Mouse (Mus musculus) right cerebral cortex, adult 18-20 months (tissue): ENCODE results near the gene Dstn.

Experiments
- DNase-seq: peaks from one replicate; pipeline ENCODE4 v3.0.0; 2022; ENCODE audit warnings: mixed read lengths

Dstn gene

GRCm38 (mm10) chr2:143914760-143915599 is at the start of gene Dstn:
Gene Dstn (plus strand): TSS chr2:143915320.
- peak; percentile 95 for DNase-seq

GRCm38 (mm10) chr2:143867326-143867725 is 47.8 kb upstream of the Dstn start:
- peak; percentile 84 for DNase-seq

DNA sequence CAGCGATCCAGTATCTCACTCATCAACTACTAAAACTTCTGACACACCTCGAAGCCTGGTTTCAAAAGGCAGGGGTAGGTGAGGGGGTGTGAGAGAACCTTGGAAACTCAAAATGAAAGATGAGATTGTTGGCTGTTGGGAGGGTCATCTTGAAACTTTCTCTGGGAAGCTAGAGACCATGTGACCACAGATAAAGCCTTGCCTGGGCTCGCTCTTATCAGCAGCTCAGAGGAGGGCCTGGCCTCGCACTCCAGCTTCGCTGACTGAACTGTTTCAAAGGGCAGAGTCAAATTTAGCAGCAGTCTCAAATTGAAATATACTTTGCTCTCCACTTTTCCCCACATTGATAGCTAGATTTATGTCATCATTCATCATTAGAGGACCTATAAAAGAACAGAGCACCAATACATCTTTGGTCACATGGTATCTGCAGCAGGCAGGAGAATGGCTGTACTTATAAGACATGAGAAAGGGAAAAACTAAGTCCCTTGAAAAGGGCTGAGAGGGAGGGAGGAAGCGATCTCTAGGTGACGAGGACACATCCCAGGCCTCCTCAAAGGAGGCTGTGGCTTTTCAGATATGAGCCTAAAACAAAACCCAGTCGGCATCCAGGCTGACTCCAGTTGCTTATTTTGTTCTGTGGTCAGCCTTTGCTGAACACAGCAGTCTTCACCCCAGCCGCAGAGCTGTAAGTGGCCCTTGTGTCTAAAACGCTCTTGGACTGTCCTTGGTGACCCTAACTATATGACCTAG is 44.0 kb upstream of the Dstn start:
- no peak for DNase-seq

DNA sequence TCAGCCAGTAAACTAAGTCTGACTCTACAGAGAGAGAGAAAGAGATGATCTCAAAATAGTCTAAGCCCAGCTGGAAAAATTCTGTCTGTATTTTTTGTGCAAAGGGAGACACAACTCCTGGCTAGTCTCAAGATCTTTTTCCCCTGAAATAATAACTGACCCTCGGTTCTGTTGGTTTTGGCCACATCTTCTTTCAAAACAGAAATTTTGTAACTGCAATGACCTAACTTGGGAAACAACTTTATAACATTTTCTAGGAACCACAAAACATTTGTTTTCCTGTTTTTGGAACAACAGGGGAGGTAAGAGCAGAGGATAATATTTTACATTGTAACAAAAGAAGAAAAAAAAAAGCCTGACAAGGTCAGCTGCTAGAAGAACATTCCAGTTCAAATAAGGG is 39.1 kb upstream of the Dstn start:
- no peak for DNase-seq

DNA sequence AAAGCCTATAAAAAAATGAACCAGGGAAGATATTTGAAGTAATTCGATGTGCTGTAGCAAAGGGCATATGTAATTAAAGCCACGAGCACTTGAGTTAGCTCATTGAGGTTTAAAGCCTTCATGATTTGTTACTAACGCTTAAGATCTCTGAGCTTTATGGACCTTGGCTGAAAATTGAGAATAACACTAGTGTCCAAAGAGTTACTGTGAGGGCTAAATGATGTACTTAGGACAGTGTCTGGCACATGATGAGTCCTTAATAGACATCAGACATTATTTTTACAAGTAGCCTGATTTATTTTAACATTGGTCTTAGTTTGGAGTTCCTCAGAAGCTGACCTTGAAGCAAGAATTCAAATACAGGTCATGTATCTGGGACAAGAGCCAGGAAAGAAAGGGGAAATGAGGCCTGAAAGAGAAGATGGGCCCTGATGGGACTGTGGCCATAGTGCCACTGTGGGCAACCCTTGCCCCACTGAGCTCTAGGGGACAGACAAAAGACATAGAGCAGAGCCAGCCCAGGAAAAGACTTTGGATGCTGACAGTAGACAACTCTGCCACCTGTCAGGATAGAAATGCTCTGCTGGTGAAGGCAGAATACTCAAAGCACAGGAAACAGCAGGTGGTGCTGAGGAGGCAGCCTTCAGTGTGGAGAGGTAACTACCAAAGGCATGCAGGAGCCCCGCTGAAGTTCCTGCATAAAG is 38.0 kb upstream of the Dstn start:
- no peak for DNase-seq

- no peak for DNase-seq
These were observed 35.8 kb upstream of the Dstn start for GRCm38 (mm10) chr2:143879311-143879710.

- DNase-seq: peak; percentile 62
These were observed 33.1 kb upstream of the Dstn start for GRCm38 (mm10) chr2:143882002-143882401.

- DNase-seq: no peak
These were observed 32.4 kb upstream of the Dstn start for GRCm38 (mm10) chr2:143882606-143883288.

DNA sequence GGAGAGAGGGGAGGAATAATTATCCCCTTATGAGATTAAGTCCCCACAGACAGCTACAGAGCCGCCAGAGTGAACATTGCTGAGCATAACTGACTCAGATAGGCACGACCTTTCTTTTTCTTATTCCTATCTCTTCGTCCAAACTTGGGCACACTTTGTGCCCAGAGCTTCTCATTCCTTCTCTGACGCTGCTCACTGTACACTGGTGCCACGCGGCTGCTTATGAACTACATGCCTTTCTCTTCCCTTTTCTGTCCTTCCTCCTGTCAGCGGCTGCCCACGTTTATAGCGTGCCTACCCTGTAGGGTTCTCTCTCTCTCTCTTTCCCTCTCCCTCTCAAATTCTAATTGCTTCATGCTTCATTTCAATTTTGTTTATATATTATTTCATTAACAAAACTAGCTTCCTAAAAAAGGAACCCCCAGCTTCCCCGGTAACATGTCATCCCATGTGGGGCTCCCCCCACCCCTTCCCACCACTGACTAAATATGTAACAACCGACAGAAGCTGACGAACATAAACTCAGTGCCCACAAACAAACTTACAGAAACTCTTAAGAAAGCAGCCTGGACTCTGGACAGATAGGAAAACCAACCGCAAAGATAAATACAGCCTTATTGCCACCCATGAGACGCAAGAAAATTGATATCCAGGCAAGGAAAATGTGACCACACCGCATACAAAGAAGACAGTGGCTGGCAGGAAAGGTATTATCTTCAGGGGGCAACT is 25.8 kb upstream of the Dstn start:
- no peak for DNase-seq

- no peak for DNase-seq
These were observed 25.2 kb upstream of the Dstn start for GRCm38 (mm10) chr2:143889860-143890433.

DNA sequence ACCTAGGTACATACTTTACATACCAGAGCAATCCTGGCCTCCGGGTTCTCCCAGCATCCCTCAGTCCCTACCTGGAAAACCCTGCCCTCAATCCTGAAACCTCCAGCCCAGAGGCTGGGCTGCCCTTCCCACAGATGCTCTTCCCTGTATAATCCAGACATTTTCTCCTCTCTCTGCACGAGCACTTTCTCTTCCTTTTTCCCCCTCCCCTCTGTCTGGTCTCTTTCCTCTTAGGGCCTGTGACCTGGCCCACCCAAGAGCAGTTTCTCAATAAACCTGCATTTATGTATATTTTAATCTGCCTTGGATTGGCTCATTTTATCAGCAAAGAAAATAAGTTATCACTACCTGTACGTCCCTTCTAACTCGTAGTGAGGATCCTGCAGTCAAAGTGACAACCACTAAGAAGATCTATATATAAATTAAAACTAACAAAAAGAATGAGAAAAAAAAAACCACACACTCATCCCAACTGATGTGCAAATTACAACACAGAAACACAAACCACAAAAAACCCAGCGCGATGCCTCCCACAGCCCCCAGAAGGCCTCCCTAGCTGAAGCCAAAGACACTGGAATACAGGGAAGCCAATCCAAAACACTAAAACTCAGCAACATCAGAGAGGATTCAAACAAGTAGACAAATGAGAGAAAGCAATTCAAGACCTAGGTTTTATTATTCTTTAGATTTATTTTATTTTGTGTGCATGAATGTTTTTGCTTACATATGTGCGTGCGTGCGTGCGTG is 23.6 kb upstream of the Dstn start:
- no peak for DNase-seq

DNA sequence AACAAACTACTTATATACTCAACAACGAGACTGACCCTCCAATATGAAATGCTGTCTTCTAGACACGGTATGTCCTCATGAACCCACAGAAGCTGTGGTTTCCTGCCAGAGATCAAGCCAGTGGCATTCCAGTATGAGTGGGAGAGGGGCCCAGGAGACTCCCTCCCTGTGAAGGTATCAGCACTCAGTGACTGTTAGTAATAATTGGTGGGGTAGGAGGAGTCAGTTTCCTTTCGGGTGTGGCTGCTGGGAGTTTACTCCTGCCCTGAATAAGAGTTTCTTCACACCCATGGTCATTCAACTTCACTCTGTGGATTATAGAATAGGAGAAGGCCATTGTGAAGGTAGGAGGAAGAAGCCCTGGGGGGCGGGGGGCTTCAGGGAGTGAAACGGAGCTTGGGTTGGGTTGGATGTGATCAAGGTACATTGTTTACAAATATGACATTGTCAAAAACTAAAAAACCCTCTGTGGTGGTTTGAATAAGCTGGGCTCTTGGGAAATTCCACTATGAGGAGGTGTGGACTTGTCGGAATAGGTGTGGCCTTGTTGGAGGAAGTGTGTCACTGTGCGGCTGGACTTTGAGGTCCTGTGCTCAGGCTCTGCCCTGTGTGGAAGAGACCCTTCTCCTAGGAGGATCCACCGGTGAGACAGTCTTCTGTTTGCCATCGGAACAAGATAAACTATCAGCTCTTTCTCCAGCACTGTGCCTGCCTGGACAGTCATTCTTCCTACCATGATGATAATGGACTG is 15.5 kb upstream of the Dstn start:
- no peak for DNase-seq

DNA sequence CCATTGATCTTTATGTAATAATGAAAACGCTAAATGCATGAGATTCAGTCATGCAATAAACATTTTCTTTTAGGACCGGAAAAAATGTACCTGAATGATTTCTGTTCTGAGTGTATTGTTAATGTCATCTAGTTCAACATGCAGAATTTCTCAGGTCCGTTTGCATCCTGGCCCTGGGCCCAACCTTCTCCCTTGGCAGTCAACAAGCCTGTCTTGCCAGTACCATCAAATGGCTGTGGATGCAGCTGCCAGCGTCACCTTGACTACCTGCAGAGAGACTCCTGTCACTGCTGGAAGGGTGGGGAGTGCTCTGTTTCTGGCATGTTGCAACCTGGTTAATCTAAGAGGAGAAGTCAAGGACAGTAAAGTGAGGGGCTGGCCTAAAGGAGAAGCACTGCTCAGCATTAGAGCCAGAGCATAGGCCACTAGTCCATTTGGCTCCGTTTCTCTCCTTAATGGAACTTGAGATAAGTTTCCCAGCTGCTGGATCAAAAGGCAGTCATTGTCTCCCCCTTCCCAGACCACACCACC is 14.2 kb upstream of the Dstn start:
- DNase-seq: no peak

DNA sequence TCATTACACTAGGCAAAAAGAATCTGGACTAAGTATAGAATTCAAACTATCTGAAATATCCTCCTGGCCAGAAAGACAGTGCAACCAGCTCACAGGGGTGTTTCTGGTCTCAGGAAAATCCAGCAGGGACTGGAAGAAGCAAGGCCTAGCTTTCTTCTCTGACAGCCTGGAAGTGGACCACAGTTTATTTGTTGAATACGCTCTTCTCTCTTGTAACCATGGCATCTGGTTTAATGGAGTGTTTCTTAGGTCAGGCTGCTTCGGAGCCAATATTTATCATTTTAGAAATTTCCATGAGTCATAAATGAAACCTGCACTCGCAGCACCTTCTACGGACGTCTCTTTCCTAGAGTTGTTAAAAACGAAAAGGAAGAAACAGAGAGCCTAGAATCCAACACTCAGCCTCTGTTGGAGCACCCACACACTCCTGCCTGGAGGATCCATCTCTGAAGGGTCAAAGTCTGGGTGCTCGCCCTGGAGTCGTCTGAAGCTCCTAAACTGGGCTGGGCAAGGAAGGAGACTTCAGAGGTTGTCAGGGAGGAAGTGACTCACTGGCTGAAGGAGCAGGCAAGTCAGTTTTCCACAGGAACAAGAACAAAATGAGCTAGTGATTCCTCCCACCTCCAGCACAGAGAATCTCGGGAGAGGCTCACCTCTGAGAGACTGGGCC is 11.6 kb upstream of the Dstn start:
- no peak for DNase-seq

GRCm38 (mm10) chr2:143904896-143905295 is 10.2 kb upstream of the Dstn start:
- no peak for DNase-seq

- no peak for DNase-seq
These were observed 5.9 kb upstream of the Dstn start for GRCm38 (mm10) chr2:143909230-143909629.

DNA sequence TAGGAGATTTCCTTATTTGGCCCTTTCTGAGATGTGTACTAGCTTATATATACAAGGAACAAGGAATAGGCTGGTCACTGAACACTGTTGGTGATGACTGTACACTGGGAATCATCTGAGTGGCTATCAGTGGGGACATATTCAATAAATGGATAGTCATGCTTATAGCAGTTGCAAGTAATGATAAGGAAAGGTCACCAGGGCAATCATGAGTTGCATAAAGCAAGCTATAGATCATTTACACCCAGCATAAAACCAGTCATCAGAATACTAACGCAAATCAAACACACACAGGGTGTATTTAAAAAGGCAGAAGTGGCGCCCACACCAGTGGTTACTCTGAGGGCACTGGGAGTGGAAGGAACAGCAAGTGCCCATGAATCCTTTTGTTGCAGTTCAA is 2.9 kb upstream of the Dstn start:
- DNase-seq: no peak

- DNase-seq: no peak
These were observed 899 bp upstream of the Dstn start for GRCm38 (mm10) chr2:143914221-143914620.

GRCm38 (mm10) chr2:143915600-143916135 is 548 bp downstream of the Dstn start:
- DNase-seq: no peak
